Mouse (Mus musculus) heart, postnatal 0 days (tissue): ENCODE results near the gene Adcy1. TPM values are rescaled to one million over a fixed set of nuclear protein-coding genes. Genes with fewer than 3 reads are reported as not detected.

Experiments used
- ATAC-seq: fragments of 200-750 bp; cut with Nextera tagmentation; 2 replicates; pipeline ENCODE4 v1.8.0; 2017; ENCODE audit warnings: low read depth, moderate number of reproducible peaks, moderate library complexity; ENCODE audit not compliant: insufficient read depth
- DNase-seq: peaks from one replicate; pipeline ENCODE4 v3.0.0-alpha.2; 2016; ENCODE audit warnings: low spot score
- H3K27ac ChIP-seq: fragments of 300-500 bp; sonication (generic); 2 replicates; pipeline ENCODE4 v1.5.1; 2014; ENCODE audit warnings: low read depth, mild to moderate bottlenecking
- H3K27me3 ChIP-seq: fragments of 300-500 bp; sonication (generic); 2 replicates; pipeline ENCODE4 v1.6.1; 2014; ENCODE audit warnings: low read length, mixed read lengths; ENCODE audit not compliant: control insufficient read depth, insufficient read depth
- H3K36me3 ChIP-seq: fragments of 300-500 bp; sonication (generic); replicated peaks from 2 replicates; pipeline ENCODE4 v1.6.1; 2014; ENCODE audit warnings: low read length, mixed read lengths; ENCODE audit not compliant: control insufficient read depth, insufficient read depth
- H3K4me1 ChIP-seq: fragments of 300-500 bp; sonication (generic); 2 replicates; pipeline ENCODE4 v1.6.1; 2014; ENCODE audit warnings: antibody characterized with exemption; ENCODE audit not compliant: control insufficient read depth, insufficient read depth
- H3K4me2 ChIP-seq: fragments of 300-500 bp; sonication (generic); 2 replicates; pipeline ENCODE4 v1.6.1; 2014; ENCODE audit warnings: low read depth, mild to moderate bottlenecking, low read length, moderate library complexity
- H3K4me3 ChIP-seq: fragments of 300-500 bp; sonication (generic); 2 replicates; pipeline ENCODE4 v1.5.1; 2014; ENCODE audit warnings: low read depth, low read length
- H3K9ac ChIP-seq: fragments of 300-500 bp; sonication (generic); replicated peaks from 2 replicates; pipeline ENCODE4 v1.6.1; 2014; ENCODE audit warnings: low read depth, low read length, mixed read lengths
- H3K9me3 ChIP-seq: fragments of 300-500 bp; sonication (generic); replicated peaks from 2 replicates; pipeline ENCODE4 v1.6.1; 2016; ENCODE audit warnings: low read length; ENCODE audit not compliant: control insufficient read depth
- CTCF ChIP-seq: IDR thresholded peaks from 2 replicates; pipeline ENCODE4 v1.5.1; 2016; ENCODE audit warnings: antibody characterized with exemption, control low read depth, low read depth
- EP300 ChIP-seq: IDR thresholded peaks from 2 replicates; pipeline ENCODE4 v1.6.1; 2016; ENCODE audit warnings: antibody characterized with exemption, low read depth
- WGBS: fragments of 180-500 bp; shearing (Covaris S2); extraction: QIAGEN DNeasy Blood & Tissue Kit; methylation state at CpG from one replicate; pipeline ENCODE4 v1.1.7; 2014; 5-methylcytosine and 5-hydroxymethylcytosine counted together
- polyA plus RNA-seq: library from polyadenylated mRNA; unstranded; fragments of >200 nt; fragmentation: Nextera tagmentation; extraction: Ambion mirVana; gene quantifications from 2 replicates; pipeline ENCODE4 v1.2.1, GENCODE M21; 2015
- total RNA-seq: library from RNA; depleted of rRNA; stranded (reverse); fragments of >200 nt; gene quantifications from 2 replicates; pipeline ENCODE4 v1.2.3, GENCODE M21; 2014; ENCODE audit warnings: low replicate concordance

The Adcy1 gene
- total and polyA plus RNA-seq, 2 experiments from 2014 or later = 0.22 to 2.9 TPM

DNA sequence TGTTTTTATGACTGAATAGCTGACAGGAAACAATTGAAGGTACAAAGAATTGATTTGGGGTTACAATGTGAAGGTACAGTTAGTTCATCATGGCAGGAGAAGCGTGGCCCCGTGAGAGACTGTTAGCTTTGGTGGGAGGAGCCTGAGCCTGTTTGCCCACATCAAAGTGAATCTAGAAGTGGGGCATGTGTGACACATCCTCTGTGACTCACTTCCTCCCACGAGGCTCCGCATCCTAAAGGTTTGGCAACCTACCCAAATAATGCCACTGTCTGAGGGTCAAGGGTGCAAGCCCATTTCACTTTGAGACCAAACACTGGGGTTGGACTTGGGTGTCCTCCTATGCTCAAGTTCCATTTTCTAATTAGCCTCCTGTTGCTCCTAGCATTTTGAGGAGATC is 81.9 kb downstream of the Adcy1 start:
- no peak for ATAC-seq
- H3K4me2 ChIP-seq = no peak overlapping the region
- H3K9me3 ChIP-seq = no peaks in the 10 kb centered on the region
- no peaks in the 10 kb centered on the region for H3K4me1 ChIP-seq
- DNase-seq = no peak
- TF ChIP-seq EP300 = no peak
- no peak for TF ChIP-seq CTCF
- no peak overlapping the region for H3K9ac ChIP-seq
- no peak overlapping the region for H3K4me3 ChIP-seq
- no peaks in the 10 kb centered on the region for H3K27me3 ChIP-seq
- no peaks in the 10 kb centered on the region for H3K36me3 ChIP-seq
- H3K27ac ChIP-seq = no peak overlapping the region
- WGBS = 56% methylated on average over 4 of the region's 4 CpGs

DNA sequence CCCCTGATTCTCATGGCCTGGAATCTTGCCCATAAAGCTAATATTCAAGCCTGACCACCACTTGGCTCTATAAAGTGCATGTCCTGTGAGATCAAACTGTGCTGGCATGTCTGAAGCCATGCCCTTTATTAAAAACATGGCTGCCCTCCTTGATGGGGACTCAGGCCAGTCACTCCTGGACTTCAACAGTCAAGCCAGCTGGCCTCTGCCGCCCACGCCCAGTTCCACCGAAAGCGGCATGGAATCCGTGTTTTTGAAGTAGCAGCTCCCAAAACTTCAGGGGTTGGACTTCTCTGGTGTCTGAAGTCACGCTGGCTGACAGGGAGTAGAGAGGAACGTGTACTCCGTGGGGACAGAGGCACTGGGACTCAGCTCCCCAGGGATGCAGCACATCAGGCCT is 84.2 kb downstream of the Adcy1 start:
- TF ChIP-seq CTCF (no peak), EP300 (no peak)
- no peaks in the 10 kb centered on the region for H3K27me3 ChIP-seq
- H3K4me3 ChIP-seq = no peak overlapping the region
- no peak for ATAC-seq
- no peaks in the 10 kb centered on the region for H3K9me3 ChIP-seq
- H3K36me3 ChIP-seq = no peaks in the 10 kb centered on the region
- no peak overlapping the region for H3K9ac ChIP-seq
- WGBS = 80% methylated on average over 8 of the region's 8 CpGs
- no peaks in the 10 kb centered on the region for H3K4me1 ChIP-seq
- no peak overlapping the region for H3K27ac ChIP-seq
- no peak for DNase-seq
- no peak overlapping the region for H3K4me2 ChIP-seq

- no peak for TF ChIP-seq CTCF
- TF ChIP-seq EP300 = no peak
- 84% methylated on average over 7 of the region's 7 CpGs for WGBS
- H3K9me3 ChIP-seq = no peaks in the 10 kb centered on the region
Observed at GRCm38 (mm10) chr11:7147945-7148344, 84.7 kb downstream of the Adcy1 start.

GRCm38 (mm10) chr11:7149471-7149870 is 86.2 kb downstream of the Adcy1 start:
- no peak overlapping the region for H3K4me3 ChIP-seq
- H3K36me3 ChIP-seq = no peaks in the 10 kb centered on the region
- no peak overlapping the region for H3K9ac ChIP-seq
- 65% methylated on average over 7 of the region's 7 CpGs for WGBS
- H3K4me1 ChIP-seq = no peaks in the 10 kb centered on the region
- H3K9me3 ChIP-seq = no peaks in the 10 kb centered on the region
- no peak for TF ChIP-seq CTCF
- TF ChIP-seq EP300 = no peak
- no peak overlapping the region; the same call in 1 of the 2 replicates for H3K27ac ChIP-seq
- ATAC-seq = no peak
- no peaks in the 10 kb centered on the region for H3K27me3 ChIP-seq
- H3K4me2 ChIP-seq = no peak overlapping the region
- DNase-seq = no peak

More at GRCm38 (mm10) chr11:7147945-7148344, 84.7 kb downstream of the Adcy1 start:
- Histone ChIP-seq H3K4me1 (no peaks in the 10 kb centered on the region), H3K27me3 (no peaks in the 10 kb centered on the region), H3K4me3 (no peak overlapping the region), H3K4me2 (no peak overlapping the region), H3K9ac (no peak overlapping the region), H3K36me3 (no peaks in the 10 kb centered on the region), H3K27ac (no peak overlapping the region)
- ATAC-seq = no peak
- no peak for DNase-seq

DNA sequence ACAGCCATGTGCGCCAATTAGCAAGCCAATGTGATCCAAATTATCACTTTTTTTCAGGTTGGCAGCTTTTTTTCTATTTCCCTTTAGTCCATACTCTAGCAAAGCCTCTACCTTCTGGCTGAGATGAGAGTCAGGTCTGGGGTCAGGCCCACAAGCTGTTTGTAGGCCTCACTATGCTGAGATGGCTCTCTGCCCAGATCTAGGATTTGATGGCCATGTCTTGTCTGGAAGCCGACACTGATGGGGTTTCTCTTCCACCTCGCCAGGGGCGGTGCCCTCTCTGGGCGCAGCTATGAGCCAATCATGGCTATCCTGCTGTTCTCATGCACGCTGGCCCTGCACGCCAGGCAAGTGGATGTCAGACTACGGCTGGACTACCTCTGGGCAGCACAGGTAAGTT is 87.2 kb downstream of the Adcy1 start:
- H3K4me2 ChIP-seq = no peak overlapping the region
- WGBS = 91% methylated on average over 8 of the region's 8 CpGs
- TF ChIP-seq EP300 (no peak), CTCF (no peak)
- H3K27ac ChIP-seq = no peak overlapping the region
- H3K4me3 ChIP-seq = no peak overlapping the region
- no peak for ATAC-seq
- H3K27me3 ChIP-seq = no peaks in the 10 kb centered on the region
- H3K9me3 ChIP-seq = no peaks in the 10 kb centered on the region
- no peak overlapping the region for H3K9ac ChIP-seq
- DNase-seq = no peak
- no peaks in the 10 kb centered on the region for H3K4me1 ChIP-seq
- no peaks in the 10 kb centered on the region for H3K36me3 ChIP-seq

DNA sequence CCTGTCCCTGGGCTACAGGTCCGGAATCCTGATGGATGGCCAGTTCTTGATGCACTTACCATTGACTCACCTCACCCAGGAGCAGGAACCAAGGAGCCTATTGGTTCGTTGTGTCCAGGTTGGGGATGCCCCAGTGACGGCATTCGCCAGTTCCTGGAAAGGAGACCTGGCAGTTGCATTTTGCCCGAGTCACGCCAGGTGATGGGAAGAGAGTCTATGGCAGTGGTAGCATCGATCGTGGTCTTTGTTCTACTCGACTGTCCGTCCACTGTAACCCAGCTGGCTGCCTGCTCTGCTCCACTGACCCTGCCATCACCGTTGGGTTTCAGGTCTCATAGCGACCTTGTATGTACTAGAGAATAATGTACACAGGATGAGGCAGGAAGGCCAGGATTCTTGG is 89.1 kb downstream of the Adcy1 start:
- no peak for ATAC-seq
- 87% methylated on average over 12 of the region's 12 CpGs for WGBS

More for the DNA sequence above, 89.1 kb downstream of the Adcy1 start:
- Histone ChIP-seq H3K9ac (no peak overlapping the region), H3K4me2 (no peak overlapping the region), H3K9me3 (no peaks in the 10 kb centered on the region), H3K27ac (no peak overlapping the region), H3K36me3 (no peaks in the 10 kb centered on the region), H3K4me1 (no peaks in the 10 kb centered on the region), H3K4me3 (no peak overlapping the region), H3K27me3 (no peaks in the 10 kb centered on the region)
- no peak for DNase-seq
- TF ChIP-seq CTCF = no peak
- no peak for TF ChIP-seq EP300
